Mouse (Mus musculus): Measurements from ENCODE around the gene Tk1.

The Tk1 gene

DNA sequence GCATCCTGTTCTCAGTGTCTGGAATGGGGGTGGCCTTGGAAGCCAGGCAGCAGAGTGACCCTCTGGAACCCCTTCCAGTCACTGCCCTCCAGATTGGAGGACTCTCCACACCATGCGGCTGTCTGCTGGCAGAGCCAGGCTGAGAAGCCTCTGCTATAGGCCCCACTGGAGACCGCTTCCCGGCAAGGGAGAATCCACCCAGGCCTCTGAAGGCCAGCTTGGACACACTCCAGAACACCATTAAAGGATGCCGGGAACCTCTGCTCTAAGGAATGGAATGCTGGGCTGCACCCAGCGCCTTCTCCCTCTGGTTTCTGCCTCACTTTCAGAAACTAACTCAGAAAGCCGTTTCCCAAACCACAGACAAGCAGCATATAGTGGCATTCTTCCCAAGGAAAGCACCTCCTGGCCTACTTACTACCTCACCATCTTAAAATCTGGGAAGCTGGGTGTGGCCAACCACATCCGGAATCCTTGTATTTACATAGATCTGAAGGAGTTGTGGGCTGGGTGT lies 3.1 kb downstream of the Tk1 start:
- no peak for ATAC-seq (ENCODE audit: low TSS enrichment)

DNA sequence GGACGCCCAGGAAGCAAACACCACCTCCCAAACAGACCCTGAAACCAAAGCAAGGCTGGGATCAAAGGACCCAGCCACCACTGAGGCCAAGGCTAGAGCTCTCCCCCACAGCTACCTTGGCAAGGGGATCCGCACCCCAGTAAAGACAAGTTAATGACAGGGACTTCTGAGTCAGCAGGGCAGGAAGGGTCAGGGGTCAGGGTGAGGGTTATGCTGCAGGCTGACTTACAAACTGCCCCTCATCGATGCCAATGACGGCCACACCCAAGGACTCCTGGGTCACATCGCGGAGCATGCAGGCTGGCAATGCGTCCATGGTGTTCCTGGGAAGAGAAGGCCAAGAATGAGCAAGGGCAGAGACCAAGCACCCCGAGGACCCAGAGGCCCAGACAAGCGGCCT lies 4.0 kb downstream of the Tk1 start:
- no peak for ATAC-seq (ENCODE audit: low TSS enrichment)

DNA sequence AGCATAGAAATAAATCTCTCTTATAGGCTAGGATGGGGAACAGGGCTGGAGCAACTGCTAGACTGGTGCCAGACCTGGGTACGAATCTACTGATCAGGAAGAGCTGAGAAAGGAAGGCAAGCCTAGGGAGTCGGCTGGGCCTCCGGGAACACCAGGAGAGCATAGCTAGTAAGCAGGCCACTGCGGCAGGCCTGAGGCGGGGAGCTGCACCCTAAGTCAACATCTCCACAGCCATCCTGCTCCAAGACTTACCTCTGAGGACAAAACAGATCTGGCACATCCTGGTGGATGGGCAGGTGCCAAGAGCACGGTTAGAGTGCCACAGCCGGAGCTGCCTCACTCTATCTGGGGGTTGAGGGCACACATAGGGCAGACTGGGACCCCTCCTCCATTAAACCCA lies 5.7 kb downstream of the Tk1 start:
- ATAC-seq (ENCODE audit: low TSS enrichment), result no peak

DNA sequence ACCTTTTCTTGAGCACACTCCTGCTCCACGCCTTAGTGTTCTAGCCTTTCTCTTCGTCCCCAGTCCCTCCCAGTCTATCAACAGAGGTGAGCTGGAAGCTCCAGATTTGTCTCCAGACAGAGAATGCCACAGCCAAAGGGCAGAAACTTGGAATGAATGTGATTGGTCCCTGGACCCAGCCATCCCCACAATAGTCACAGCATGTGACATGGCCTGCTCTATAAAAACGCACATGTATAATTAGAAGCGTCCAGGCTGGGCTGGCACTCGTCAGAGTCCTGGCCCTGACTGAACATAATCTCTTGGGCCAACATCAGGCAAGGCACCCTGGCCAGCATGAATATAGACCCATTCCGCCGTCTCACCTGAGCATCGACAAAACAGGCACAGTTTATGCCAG lies 6.8 kb downstream of the Tk1 start:
- ATAC-seq (ENCODE audit: low TSS enrichment), result no peak

DNA sequence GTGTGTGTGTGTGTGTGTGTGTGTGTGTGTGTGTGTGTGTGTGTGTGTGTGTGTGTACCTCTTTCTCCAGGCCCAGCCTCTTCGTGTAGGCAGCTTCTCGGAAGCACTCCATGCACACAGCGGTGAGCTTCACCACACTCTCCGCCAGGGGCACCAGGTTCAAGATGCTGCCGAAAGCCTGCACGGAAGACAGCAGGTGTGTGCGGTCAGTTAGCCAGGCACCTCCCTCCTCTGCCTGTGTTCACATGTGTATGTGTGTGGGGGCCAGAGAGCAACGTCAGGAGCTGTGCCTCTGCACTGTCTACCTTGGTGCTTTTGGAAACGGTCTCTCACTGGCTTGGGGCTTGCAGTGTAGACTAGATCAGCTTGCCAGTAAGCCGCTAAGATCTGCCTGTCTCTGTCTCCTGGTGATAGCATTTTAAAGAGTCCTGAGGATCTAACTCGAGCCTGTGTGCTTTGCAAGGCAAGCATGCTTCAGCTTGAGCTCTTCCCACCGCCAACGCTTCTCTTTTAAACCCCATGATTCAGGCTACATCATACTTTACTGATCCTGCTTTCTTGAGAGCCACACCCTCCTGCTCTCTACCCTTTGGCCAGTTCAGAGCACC lies 9.4 kb downstream of the Tk1 start:
- ATAC-seq (ENCODE audit: low TSS enrichment), result peak; percentile 83

DNA sequence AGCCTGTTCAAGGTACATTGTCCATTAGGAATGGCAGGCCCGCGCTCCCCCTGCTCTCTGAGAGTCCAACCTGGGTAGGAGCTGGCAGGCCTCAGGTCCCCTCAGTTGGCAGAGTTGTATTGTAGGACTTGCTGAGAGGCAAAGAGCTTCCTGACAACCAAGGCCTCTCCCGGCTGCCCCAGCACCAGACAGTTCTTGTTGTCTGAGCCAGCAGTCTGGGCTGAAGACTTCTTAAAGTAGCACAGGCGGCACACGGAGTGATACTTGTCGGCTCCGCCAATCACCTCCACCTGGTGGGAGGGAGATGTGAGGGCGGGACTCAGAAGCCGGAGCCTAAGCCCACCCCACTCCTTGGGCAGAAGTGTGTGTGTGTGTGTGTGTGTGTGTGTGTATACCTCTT lies 10.0 kb downstream of the Tk1 start:
- peak; percentile 36; the same call in 1 of the 2 replicates for ATAC-seq (ENCODE audit: low TSS enrichment)

DNA sequence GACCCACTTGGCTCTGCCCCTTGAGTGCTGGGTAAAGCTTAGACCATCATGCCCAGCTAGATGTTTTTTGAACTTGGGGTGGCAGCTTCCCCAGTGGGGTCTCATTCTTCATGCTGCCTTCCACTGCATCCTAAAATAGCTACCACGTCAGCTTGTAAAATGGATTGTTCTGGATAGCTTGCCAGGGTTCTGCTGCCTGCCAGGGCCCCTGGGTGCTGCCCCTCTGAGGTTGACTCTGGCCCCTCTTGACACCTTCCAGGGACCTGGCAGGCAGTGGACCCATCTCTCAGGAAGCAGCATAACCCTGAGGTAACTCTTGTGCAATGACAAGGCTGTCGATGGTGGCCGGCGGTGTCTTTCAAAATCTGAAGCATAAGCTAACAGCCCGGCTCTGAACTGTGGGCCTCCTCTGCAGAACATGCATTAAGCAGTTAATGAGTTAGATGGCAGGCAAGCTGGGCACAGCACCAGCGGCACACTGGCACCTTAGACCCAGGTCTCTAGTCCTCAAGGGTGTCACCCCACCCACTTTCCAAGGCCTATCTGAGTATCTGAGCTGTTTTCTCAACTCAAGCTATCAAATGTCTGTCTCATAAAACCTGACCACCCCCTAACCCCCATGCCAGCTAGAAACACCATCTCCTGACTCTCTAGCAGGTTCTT lies 11.1 kb downstream of the Tk1 start:
- ATAC-seq (ENCODE audit: low TSS enrichment), result no peak

DNA sequence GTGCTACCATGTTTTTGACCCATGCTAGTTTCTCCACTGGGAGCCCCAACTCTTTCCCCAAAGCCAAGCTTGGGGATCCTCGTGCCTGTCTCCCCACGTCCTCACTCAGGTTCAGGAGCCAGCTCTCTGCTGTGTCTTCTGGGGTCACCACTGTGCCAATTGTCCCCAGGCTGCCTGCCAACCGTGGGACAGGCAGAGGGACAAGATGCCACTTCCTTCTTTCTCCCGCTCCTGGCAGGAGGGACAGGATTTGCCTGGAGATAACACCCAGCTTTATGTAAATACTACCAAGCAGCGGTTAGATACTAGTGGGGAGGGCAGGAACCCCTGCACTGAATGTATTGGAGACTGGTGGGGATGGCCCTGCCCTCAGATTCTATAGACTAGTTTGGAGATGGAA lies 12.0 kb downstream of the Tk1 start:
- ATAC-seq (ENCODE audit: low TSS enrichment), result no peak

DNA sequence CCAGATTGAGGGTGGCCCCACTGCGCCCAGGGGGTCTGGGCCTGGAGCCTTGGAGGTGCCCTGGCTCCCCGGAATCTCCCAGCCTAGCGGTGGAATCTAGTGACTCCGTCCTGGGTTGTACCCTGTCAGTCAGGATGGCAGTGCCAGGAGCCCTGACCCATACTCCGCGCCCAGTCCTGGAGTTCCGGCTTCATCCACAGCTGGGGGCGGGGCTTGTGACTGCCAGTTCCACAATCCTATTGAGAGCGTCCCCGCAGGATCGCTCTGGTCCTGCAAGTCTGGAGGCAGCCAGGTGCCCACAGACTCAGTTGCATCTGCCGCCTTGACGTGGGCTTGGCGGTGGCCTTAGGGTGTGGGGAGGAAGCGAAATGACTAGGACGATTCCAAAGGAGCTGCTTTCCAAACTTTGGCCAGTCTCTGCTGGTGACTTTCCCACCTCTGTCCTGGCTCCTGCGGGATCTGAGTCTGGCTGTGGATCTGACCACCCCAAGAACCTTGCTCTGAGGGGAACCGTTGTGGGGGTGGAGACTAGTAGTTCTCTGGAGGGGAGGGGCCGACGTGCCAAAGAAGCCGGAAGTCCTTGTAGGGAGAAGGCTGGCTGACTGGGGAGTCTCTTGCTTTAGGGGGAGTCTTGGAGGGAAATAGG lies 15.4 kb downstream of the Tk1 start:
- peak; percentile 80; the same call in 1 of the 2 replicates for ATAC-seq (ENCODE audit: low TSS enrichment)

DNA sequence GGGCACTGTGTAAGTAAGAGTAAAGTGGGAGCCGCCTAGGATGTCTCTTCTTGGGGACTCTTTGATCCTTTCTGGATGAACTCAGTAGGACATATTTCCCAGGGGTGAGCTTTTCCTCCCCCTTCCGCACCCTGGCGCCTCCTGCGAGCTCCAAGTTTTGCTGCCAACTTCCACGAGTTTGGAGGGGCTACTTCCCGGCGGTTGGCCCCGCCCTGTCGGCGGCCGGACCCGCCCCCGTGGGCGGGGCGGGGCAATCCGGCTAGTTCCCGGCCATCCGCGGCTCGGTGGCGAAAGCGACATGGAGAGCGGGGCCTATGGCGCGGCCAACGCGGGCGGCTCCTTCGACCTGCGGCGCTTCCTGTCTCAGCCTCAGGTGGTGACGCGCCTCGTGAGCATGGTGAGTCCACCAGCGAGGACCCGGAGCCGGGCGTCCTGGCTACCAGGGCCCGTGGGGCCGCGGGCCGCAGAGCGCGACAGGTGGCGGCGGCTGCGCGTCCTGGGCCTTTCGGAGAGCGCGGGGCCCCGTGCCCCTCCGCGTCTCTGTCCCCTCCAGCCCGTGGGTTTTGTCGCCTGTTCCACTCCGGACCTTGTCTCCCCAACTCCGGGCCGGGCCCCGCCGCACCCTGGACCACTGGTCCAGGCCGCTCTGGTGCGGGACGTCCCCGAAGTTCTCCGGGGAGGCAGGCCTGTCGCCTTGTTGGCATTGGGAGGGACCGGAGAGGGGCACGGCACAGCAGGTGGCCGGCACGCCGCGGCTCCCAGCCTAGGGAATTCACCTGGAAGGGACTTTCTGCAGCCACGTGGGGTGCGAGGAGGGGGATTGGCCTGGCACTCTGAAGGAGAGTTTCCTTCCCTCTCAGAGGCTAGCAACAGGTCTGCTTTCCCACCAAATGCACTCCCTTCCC lies 16.2 kb downstream of the Tk1 start, which contains the start of the genes Gm20708 and Syngr2:
Gene Gm20708 (plus strand): TSS at position 262 of the 905 bp plus-strand sequence.
Gene Syngr2 (plus strand): TSS at position 262 of the 905 bp plus-strand sequence.
- ATAC-seq (ENCODE audit: low TSS enrichment), result no peak

DNA sequence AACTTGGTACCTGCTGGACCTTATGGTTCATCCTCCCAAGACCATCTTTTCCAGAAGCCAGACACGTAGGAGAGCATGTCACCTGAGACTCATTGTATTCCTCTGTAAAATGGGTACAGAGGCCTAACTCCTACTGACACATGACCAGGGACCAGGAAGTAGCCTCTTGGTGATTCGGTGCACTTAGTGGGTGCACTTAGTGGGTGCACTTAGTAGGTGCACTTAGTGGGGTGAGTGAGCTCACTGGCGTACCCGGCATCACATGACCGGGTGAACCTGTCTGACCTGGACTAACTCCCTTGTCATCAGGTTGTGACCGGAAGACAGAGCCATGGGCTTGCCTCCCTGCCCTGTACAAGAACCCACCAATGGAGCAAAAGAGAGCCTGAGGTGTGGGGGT lies 19.1 kb downstream of the Tk1 start:
- ATAC-seq (ENCODE audit: low TSS enrichment), result no peak

DNA sequence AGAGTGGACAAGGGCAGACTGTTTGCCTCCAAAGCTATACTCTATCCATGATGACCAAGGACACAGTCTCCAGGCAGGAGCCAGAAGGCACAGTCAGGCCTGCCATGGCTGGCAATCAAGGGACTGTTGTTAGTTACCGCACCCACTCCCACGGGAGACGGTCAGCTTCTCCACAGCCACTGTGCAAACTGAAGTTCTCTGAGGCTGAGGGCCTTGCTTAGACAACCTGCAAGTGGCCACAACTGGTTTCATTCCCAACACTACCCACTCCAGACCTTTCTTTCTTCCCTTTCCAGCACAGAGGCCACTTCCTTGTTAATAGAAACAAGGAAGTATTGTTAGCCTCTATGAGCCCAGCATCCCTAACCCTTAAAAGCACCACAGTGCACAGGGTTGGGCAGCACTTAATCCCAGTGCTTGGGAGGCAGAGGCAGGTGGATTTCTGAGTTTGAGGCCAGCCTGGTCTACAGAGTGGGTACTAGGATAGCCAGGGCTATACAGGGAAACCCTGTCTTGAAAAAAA lies 22.7 kb downstream of the Tk1 start:
- no peak for ATAC-seq (ENCODE audit: low TSS enrichment)

DNA sequence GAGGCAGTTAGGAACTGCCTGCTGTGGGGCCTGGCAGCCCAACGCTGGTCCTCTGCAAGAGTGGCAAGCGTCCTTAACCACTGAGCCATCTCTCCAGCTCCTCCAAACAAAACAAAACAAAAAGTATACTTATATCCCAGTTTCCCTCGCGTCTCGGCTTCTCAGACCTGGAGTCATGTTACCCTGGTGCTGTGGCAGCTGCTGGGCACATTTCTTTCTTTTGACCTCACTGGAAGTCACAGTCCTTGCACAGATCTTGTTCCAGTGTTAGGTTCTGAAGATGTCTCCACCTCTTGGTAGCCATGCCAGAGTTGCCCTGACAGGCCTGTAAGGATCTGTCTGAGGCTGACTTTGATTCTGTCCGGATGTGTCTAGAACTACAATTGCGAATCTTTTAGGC lies 24.2 kb downstream of the Tk1 start:
- ATAC-seq (ENCODE audit: low TSS enrichment), result no peak

DNA sequence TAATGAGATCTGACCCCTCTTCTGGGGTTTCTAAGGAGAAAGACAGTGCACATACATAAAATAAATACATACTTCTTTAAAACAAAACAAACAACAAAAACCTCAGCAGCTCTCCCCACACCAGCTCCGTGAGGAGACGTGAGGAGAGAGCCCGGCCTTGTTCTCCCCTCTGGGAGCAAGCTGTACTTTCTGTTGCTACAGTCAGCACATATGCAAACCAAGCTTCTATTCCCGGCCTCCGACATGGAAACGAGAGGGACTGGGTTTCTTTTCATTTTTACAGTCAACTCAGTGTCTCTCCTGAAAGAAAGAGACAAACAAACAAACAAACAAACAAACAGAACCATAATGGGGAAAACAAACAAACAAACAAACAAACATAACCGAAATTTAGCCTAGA lies 25.9 kb downstream of the Tk1 start:
- no peak for ATAC-seq (ENCODE audit: low TSS enrichment)

DNA sequence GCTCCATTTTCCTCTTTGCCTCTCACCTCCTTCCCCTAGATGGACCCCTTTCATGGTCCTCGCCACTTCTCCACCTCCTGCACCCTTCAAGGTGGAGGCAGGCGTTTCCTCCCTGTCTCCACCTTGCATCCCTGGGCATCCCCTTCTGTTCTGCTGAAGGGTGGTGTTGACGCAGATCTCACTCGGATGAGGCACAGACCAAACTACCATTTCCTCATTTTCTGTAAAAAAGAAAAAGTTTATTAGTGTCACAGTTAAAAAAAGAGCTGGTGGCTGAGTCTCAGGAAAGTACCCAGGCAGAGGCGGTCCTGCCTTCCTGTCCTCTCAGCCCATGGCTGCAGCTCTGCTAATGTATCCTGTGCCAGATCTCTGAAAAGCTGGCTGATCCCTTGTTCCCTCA lies 26.7 kb downstream of the Tk1 start:
- no peak for ATAC-seq (ENCODE audit: low TSS enrichment)

DNA sequence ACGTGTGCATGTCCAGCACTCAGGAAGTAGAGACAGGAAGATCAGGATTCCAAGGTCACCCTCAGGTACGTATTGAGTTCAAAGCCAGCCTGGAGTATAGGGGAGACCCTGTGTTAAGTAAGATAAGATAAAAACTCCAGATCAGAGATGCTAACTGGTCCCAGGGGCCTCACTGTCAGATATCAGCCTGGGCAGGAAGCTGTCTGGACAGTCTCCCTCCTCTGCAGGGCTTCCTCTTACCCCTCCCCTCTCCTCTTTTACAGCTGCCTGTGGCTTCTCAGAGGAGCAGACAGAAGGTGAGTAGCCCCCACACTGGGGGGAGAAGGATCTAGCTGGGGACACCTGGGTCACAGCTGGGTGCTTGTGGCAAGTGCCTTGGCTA lies 27.7 kb downstream of the Tk1 start:
- ATAC-seq (ENCODE audit: low TSS enrichment), result no peak

DNA sequence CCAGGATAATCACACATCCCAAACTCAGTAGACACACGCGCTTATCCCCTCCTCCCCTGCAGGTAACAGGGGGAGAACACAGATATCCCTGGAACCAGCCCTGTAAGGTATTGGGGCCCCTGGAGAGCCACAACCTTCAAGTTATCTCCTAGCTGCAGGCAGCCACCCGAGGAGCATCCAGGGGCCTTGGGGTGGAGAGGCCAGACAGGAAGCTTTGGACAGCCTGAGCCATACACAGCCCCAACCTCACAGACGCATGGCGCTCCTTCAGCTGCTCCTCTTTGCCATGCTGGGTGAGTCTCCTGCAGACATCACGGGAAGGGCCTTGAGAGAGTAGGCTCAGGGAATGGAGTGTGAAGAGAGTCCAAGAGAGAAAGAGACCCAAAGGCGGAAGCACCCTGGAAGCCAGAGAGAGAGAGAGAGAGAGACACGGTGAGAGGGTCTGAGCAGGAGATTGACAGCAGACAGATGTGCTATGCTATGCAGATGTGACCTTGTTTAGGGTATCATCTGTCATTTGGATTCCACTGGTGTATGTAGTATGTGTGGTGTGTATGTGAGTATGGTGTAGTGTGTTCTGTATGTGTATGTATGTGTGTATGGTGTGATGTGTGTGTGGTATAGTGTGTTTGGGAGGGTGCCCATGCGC lies 28.3 kb downstream of the Tk1 start, which contains the start of gene 6030468B19Rik:
Gene 6030468B19Rik (plus strand): TSS at position 150 of the 649 bp plus-strand sequence.
- ATAC-seq (ENCODE audit: low TSS enrichment), result no peak

DNA sequence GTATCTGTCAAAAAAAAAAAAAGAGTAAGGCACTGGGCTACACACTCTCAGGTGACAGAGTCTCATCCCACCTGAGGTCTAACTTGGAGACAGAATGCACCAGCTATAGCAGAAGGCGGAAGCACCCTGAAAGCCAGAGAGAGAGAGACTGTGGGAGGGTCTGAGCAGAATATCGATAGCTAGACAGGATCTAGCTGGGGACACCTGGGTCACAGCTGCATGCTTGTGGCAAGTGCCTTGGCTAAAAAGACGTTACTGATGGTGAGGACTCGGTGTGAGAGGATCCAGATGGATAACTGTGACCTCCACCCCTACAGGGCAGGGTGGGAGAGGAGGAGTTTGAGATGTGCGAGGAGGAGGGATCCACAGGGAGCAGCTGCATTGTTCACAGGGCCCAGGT lies 28.9 kb downstream of the Tk1 start:
- ATAC-seq (ENCODE audit: low TSS enrichment), result no peak

DNA sequence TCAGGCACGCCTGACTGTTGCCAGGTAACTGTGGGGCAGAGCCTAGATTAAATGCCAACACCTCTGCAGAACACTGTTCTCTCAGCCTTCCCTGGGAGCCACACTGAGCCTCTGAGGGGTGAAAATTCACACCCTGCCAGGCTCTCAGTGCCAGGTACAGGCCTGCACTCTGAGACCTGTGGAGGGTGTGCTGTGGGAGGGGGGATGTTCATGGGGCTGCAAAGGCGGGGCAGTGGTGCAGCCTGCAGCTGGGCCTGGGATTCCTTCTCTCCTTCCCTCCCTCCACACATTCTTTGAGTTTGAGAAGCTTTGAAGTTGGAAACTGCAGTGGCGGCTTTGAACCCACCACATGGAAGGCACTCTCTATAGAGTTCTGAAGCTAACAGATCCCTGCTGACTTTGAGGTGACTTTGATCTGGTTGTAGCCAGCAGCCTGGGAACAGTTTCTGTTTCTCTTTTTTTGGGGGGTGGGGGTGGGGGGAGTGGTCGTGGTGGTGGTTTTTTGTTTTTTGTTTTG lies 31.8 kb downstream of the Tk1 start:
- no peak for ATAC-seq (ENCODE audit: low TSS enrichment)

DNA sequence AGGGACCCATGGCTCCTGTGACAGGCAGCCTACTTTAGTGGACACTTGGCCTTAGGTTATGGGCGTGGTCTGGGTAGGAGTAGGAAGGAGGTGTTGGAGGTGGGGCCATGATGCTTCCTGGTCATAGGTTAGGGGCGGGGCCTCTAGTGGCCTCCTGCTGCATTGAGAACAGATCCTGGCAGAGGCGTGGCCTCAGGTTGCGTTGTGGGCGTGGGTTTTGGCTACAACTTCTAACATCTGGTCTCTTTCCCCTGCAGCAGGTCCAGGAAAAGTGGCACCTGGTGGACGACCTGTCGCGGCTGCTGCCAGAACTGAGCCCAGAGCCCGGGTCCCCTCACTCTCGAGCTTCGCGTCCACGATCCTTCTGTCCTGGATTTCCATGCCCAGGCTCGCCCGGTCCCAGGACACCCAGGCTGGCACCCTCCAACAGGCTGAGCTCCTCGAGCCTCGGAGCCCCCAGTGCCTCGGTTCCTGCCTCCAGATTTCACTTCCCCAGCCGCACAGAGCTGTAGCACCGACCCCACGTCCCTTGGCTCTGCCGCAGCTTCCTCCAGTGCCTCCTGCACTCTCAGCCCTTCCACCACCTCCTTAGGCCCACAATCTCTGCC lies 33.5 kb downstream of the Tk1 start:
- no peak for ATAC-seq (ENCODE audit: low TSS enrichment)

DNA sequence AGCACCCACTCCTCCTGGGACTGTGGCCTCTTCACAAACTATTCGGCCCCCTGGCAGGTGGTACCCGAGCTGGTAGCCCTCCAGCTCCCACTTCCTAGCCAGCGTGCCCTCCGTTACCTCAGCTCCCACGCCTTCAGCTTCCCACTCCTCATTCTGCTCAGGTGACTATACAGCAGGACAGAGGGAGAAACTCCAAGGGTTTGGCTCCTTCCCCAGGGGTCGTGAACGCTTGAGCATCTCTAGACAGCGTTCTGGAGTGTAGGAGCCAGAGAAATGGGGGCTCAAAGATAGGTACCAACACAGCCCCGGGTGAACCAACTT lies 34.5 kb downstream of the Tk1 start:
- no peak for ATAC-seq (ENCODE audit: low TSS enrichment)
